Mouse (Mus musculus) ES-E14 (cell line): ENCODE results near the gene Spout1. TPM values are rescaled to one million over a fixed set of nuclear protein-coding genes. Genes with fewer than 3 reads are reported as not detected.
"Not testable (repeated sequence)": the region's sequence is repeated elsewhere in the genome, so short reads cannot be mapped to it uniquely, and the experiment has no call there.

Experiments
- DNase-seq: peaks from one replicate; pipeline ENCODE4 v3.0.0-alpha.2; 2013; ENCODE audit warnings: low read depth, low spot score
- H3K27ac ChIP-seq: 2 replicates; pipeline ENCODE4 v1.5.1; 2012; ENCODE audit warnings: low read depth, mild to moderate bottlenecking, low read length, moderate library complexity, mixed read lengths; ENCODE audit not compliant: poor library complexity, insufficient read depth, severe bottlenecking
- H3K36me3 ChIP-seq: 2 replicates; pipeline ENCODE4 v1.6.1; 2012; ENCODE audit warnings: mild to moderate bottlenecking, low read length, moderate library complexity, mixed read lengths; ENCODE audit not compliant: control insufficient read depth, poor library complexity, insufficient read depth, severe bottlenecking
- H3K4me1 ChIP-seq, 2 experiments: fragments of 150-350 bp in 1 of 2; sonication (generic) in 1 of 2; 2 replicates each; pipeline ENCODE4 v1.6.1; 2012; ENCODE audit warnings: low read length in 2 of 2, mild to moderate bottlenecking in 1 of 2, mixed read lengths in 1 of 2; ENCODE audit not compliant: control insufficient read depth in 2 of 2, insufficient read depth in 2 of 2, poor library complexity in 1 of 2
- H3K4me3 ChIP-seq, 2 experiments: fragments of 150-350 bp in 1 of 2; sonication (generic) in 1 of 2; 2 replicates each; pipeline ENCODE4 v1.5.1; 2012; ENCODE audit warnings: low read length in 2 of 2, low read depth in 1 of 2, mild to moderate bottlenecking in 1 of 2, mixed read lengths in 1 of 2; ENCODE audit not compliant: insufficient read depth in 1 of 2, poor library complexity in 1 of 2, severe bottlenecking in 1 of 2
- H3K9ac ChIP-seq: 2 replicates; pipeline ENCODE4 v1.6.1; 2012; ENCODE audit warnings: low read depth, mild to moderate bottlenecking, low read length, mixed read lengths; ENCODE audit not compliant: poor library complexity, insufficient read depth, severe bottlenecking
- H3K9me3 ChIP-seq: fragments of 150-350 bp; sonication (generic); 2 replicates; pipeline ENCODE4 v1.6.1; 2012; ENCODE audit warnings: low read depth, mild to moderate bottlenecking, low read length; ENCODE audit not compliant: control insufficient read depth, insufficient read depth
- CHD2 ChIP-seq: IDR thresholded peaks from 2 replicates; pipeline ENCODE4 v1.6.1; 2014; ENCODE audit warnings: mild to moderate bottlenecking, low read depth, low read length, inconsistent platforms
- HCFC1 ChIP-seq: IDR thresholded peaks from 2 replicates; pipeline ENCODE4 v1.6.1; 2012; ENCODE audit warnings: low read length, inconsistent platforms, borderline replicate concordance; ENCODE audit not compliant: insufficient read depth
- MAFK ChIP-seq: IDR thresholded peaks from 2 replicates; pipeline ENCODE4 v1.6.1; 2014; ENCODE audit warnings: mild to moderate bottlenecking, low read depth, low read length, inconsistent platforms; ENCODE audit not compliant: insufficient read depth
- ZC3H11A ChIP-seq: IDR thresholded peaks from 2 replicates; pipeline ENCODE4 v1.6.1; 2012; ENCODE audit warnings: low read depth, mild to moderate bottlenecking, inconsistent platforms, low read length, borderline replicate concordance
- ZNF384 ChIP-seq: IDR thresholded peaks from 2 replicates; pipeline ENCODE4 v1.6.1; 2012; ENCODE audit warnings: low read depth, low read length, inconsistent platforms
- in situ Hi-C, 2 experiments: fragments of 600-800 bp; cut with MboI; formaldehyde crosslinking; loops; one replicate each; pipeline ENCODE4 v1.15.1; 2025; ENCODE audit warnings: low sequenced_read_pairs in 2 of 2, inconsistent platforms in 1 of 2; ENCODE audit not compliant: unreplicated experiment in 2 of 2
- total RNA-seq: library from RNA; depleted of rRNA; stranded (reverse); fragments of 300-350 nt; gene quantifications from 2 replicates; pipeline ENCODE4 v1.2.3, GENCODE M21; 2012

Gene Spout1
- total RNA-seq, 1 experiment = 46.5 TPM

DNA sequence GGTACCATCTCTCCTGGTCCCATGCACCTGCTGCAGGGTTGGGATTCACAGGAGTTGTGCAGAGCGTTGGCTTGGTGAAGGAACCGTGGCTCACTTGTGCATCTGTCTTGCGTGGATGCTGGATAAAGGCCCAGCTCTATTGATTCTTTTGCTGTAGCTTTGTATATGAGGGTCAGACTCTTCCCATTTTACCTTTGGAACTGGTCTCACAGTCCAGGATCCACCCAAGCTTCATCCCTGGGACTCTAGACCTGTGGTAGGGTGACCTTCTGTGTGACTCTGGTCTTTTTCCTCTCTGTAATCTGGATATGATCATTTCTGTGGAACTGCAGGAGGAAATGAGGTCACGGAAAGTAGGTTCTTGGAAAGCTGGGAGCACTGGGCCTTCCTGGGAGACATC is 33.8 kb downstream of the Spout1 start:
- Histone ChIP-seq H3K9me3 (no peaks in the 10 kb centered on the region), H3K4me1 (0 out of 4 replicates have a peak, but pooled peaks cover 0 to 3% of the 10 kb centered on the region in 2 experiments), H3K27ac (no peak overlapping the region), H3K36me3 (peaks cover 69% of the 10 kb centered on the region), H3K9ac (no peak overlapping the region), H3K4me3 (no peak overlapping the region)
- no peak for TF ChIP-seq CHD2
- TF ChIP-seq ZNF384 = no peak
- no peak for TF ChIP-seq ZC3H11A
- no peak for TF ChIP-seq HCFC1
- no peak for TF ChIP-seq MAFK
- no peak for DNase-seq
- in situ Hi-C loops = no loop called here

DNA sequence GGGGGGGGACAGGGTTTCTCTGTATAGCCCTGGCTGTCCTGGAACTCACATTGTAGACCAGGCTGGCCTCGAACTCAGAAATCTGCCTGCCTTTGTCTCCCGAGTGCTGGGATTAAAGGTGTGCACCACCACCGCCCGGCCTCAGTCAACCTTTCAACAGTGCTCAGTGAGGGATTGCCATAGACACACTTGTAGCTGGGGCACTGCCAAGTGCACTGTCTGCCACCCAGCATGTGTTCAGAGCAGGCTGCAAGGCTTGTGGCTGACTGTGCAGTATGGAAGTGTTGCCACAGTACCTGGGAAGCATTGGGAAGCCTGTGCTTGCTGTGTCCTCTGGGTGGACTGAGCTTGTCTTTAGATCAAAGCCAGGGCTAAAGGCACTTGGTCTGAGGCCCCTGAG is 38.2 kb downstream of the Spout1 start:
- DNase-seq, H3K4me1 ChIP-seq, H3K4me3 ChIP-seq, H3K9me3 ChIP-seq, H3K27ac ChIP-seq, in situ Hi-C loops, H3K9ac ChIP-seq: not testable (repeated sequence)
- peaks cover 52% of the 10 kb centered on the region for H3K36me3 ChIP-seq

DNA sequence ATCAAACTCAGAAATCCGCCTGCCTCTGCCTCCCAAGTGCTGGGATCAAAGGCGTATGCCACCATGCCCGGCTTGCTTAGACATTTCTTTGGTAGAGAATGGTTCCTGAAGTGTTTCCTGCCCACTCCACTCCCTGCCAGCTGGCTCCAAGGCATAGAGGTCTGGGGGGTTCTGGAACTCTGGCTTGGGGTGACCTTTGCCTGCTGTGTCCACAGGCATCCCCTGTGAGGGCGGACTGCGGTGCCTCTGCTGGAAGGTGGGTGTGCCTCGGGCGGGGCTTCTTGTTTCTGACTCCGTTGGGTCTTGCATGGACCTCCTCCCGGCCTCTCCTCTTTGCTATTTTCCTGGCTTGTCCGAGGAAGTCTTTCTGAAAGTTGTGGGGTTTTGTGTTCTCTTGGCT is 41.8 kb downstream of the Spout1 start:
- Histone ChIP-seq H3K27ac (no peak overlapping the region), H3K4me1 (peaks cover 5 to 10% of the 10 kb centered on the region in 2 experiments; a peak in 3 of 4 replicates), H3K4me3 (no peak overlapping the region), H3K9ac (no peak overlapping the region), H3K36me3 (peaks cover 29% of the 10 kb centered on the region), H3K9me3 (no peaks in the 10 kb centered on the region)
- DNase-seq = no peak
- TF ChIP-seq ZNF384 (no peak), CHD2 (no peak), MAFK (no peak), ZC3H11A (no peak), HCFC1 (no peak)
- in situ Hi-C loops = no loop called here

DNA sequence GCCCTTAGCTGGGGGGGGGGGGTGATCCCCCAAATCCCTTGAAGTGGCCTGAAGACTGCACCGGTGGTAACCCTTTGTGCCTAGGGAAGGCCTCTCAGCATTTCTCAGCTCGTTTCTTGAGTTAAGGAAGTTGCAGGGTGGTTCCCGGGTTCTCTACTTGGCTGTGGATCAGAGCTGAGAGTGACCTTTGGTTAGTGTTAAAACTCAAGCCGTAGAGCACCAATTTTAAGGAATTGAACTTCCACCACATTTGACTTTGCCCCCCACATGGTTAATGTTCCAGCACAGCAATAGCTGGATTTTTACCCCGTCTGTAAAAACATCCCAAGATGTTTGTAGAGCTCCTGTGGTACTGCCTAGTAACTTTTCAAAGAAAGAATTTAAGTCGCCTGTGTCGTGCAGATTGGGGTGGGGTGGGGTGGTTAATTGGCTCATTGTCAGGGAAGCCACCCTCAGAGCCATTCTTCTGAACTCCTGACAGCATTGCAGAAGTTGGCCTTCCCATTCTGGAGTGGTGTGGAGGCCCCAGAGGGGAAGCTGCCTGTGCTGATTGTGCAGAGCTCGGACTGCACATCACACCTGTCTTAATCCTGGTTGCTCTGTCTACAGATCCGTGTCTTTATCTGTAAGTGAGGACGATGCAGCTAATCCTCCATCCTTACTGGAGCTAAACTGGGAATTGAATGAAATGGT is 43.2 kb downstream of the Spout1 start:
- TF ChIP-seq HCFC1 = no peak
- no peak for TF ChIP-seq ZC3H11A
- Histone ChIP-seq H3K9me3 (no peaks in the 10 kb centered on the region), H3K9ac (peak overlapping the region; percentile 79; the same call in 1 of the 2 replicates), H3K4me3 (peak overlapping the region; percentile 86 to 92), H3K4me1 (peaks cover 5 to 10% of the 10 kb centered on the region in 2 experiments; a peak in 3 of 4 replicates), H3K36me3 (peaks cover 15% of the 10 kb centered on the region), H3K27ac (peak overlapping the region; percentile 69)
- DNase-seq = no peak
- in situ Hi-C loops = no loop called here

DNA sequence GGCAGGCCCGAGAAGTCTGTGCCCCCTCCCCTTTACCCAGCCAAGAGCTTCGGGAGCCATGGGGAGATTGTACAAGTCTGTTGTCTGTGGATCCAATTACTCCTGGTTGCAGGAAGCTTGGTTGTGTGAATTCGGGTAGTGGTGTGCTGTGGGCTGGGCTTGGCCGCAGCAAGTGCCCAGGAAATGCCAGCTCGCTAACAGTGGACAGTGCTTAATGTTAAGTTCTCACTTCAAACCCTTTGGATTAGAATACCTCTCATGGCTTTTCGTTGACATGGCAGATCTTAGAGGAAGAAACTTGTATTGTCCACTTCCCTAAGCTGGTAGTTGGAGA is 43.9 kb downstream of the Spout1 start:
- in situ Hi-C loops = no loop called here
- H3K4me3 ChIP-seq = peak overlapping the region; percentile 86 to 92
- H3K4me1 ChIP-seq = peaks cover 5 to 10% of the 10 kb centered on the region in 2 experiments; a peak in 3 of 4 replicates
- TF ChIP-seq ZC3H11A (no peak), MAFK (no peak), ZNF384 (no peak), HCFC1 (no peak), CHD2 (no peak)
- peaks cover 13% of the 10 kb centered on the region for H3K36me3 ChIP-seq
- peak overlapping the region; percentile 69 for H3K27ac ChIP-seq
- H3K9ac ChIP-seq = peak overlapping the region; percentile 79
- H3K9me3 ChIP-seq = no peaks in the 10 kb centered on the region
- no peak for DNase-seq
